Mouse (Mus musculus) lung, postnatal 0 days (tissue): ENCODE measurements around the gene Gm20388. TPM values are rescaled to one million over a fixed set of nuclear protein-coding genes. Genes with fewer than 3 reads are reported as not detected.
"Not testable (repeated sequence)": the region's sequence is repeated elsewhere in the genome, so short reads cannot be mapped to it uniquely, and the experiment has no call there.

Experiments
- ATAC-seq: fragments of 200-750 bp; cut with Nextera tagmentation; 2 replicates; pipeline ENCODE4 v1.8.0; 2017; ENCODE audit warnings: moderate library complexity
- DNase-seq: peaks from one replicate; pipeline ENCODE4 v3.0.0-alpha.2; 2016; ENCODE audit warnings: low spot score
- H3K27ac ChIP-seq: fragments of 300-500 bp; sonication (generic); 2 replicates; pipeline ENCODE4 v1.5.1; 2014; ENCODE audit warnings: antibody characterized with exemption, mild to moderate bottlenecking, low read length, mixed read lengths
- H3K27me3 ChIP-seq: fragments of 300-500 bp; sonication (generic); replicated peaks from 2 replicates; pipeline ENCODE4 v1.6.1; 2014; ENCODE audit warnings: low read length, mixed read lengths; ENCODE audit not compliant: insufficient read depth
- H3K36me3 ChIP-seq: fragments of 300-500 bp; sonication (generic); 2 replicates; pipeline ENCODE4 v1.6.1; 2014; ENCODE audit warnings: low read length, mixed read lengths; ENCODE audit not compliant: insufficient read depth
- H3K4me1 ChIP-seq: fragments of 300-500 bp; sonication (generic); 2 replicates; pipeline ENCODE4 v1.6.1; 2014; ENCODE audit warnings: antibody characterized with exemption, low read depth, low read length, mixed read lengths; ENCODE audit not compliant: insufficient read depth
- H3K4me2 ChIP-seq: fragments of 300-500 bp; sonication (generic); replicated peaks from 2 replicates; pipeline ENCODE4 v1.6.1; 2014; ENCODE audit warnings: low read depth, mild to moderate bottlenecking, low read length, moderate library complexity, mixed read lengths
- H3K4me3 ChIP-seq: fragments of 300-500 bp; sonication (generic); 2 replicates; pipeline ENCODE4 v1.5.1; 2014; ENCODE audit warnings: low read depth, low read length
- H3K9ac ChIP-seq: fragments of 300-500 bp; sonication (generic); replicated peaks from 2 replicates; pipeline ENCODE4 v1.6.1; 2014; ENCODE audit warnings: low read depth, mild to moderate bottlenecking
- H3K9me3 ChIP-seq: fragments of 300-500 bp; sonication (generic); 2 replicates; pipeline ENCODE4 v1.6.1; 2016; ENCODE audit warnings: low read length, mixed read lengths
- CTCF ChIP-seq: IDR thresholded peaks from 2 replicates; pipeline ENCODE4 v1.5.1; 2016; ENCODE audit warnings: antibody characterized with exemption, mild to moderate bottlenecking
- EP300 ChIP-seq: IDR thresholded peaks from 2 replicates; pipeline ENCODE4 v1.6.1; 2016; ENCODE audit warnings: antibody characterized with exemption, mild to moderate bottlenecking, control low read depth
- WGBS: fragments of 180-500 bp; shearing (Covaris S2); extraction: QIAGEN DNeasy Blood & Tissue Kit; methylation state at CpG from one replicate; pipeline ENCODE4 v1.1.7; 2014; 5-methylcytosine and 5-hydroxymethylcytosine counted together
- polyA plus RNA-seq: library from polyadenylated mRNA; unstranded; fragments of >200 nt; fragmentation: Nextera tagmentation; extraction: Ambion mirVana; gene quantifications from 2 replicates; pipeline ENCODE4 v1.2.1, GENCODE M21; 2015

Gene Gm20388
- polyA plus RNA-seq, 1 experiment from 2014 or later, result not detected

DNA sequence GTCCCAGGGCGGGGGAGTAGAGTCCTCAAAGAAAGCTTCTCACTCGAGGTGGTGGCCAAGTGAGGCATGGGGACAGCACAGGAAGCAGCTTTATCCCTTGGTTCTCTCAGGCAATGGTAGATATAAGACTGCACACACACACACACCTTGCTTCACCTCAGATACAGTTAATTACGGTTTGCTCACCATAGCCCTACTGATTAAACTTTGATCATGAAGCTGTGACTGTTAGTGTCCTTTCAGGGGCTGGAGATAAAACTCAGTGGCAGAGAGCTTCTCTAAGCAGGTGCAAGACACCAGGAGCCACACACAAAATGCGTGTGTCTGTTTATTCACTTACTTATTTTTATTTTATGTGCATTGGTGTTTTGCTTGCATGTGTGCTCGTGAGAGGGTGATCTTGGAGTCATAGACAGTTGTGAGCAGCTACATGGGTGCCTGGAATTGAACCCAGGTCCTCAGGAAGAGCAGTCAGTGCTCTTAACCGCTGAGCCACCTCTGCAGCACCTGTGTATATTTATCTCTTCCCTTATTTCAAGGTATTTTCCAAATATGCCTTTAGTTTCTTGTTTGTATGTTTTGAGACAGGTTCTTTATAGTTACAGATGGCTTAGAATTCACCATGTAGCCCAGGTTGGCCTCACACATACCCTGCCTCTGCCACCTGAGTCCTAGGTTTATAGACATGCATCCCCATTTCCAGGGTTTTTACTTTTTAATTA lies 3897.4 kb downstream of the Gm20388 start:
- H3K27me3 ChIP-seq, result no peaks in the 10 kb centered on the region
- H3K4me1 ChIP-seq, result peaks cover 5% of the 10 kb centered on the region; the same call in 1 of the 2 replicates
- no peak overlapping the region for H3K27ac ChIP-seq
- no peak overlapping the region for H3K4me3 ChIP-seq
- 73% methylated on average over 6 of the region's 6 CpGs for WGBS
- no peak for DNase-seq
- H3K9ac ChIP-seq, result no peak overlapping the region
- no peaks in the 10 kb centered on the region for H3K9me3 ChIP-seq
- ATAC-seq, result no peak
- TF ChIP-seq EP300, result no peak
- TF ChIP-seq CTCF, result no peak
- no peak overlapping the region for H3K4me2 ChIP-seq
- H3K36me3 ChIP-seq, result no peaks in the 10 kb centered on the region

DNA sequence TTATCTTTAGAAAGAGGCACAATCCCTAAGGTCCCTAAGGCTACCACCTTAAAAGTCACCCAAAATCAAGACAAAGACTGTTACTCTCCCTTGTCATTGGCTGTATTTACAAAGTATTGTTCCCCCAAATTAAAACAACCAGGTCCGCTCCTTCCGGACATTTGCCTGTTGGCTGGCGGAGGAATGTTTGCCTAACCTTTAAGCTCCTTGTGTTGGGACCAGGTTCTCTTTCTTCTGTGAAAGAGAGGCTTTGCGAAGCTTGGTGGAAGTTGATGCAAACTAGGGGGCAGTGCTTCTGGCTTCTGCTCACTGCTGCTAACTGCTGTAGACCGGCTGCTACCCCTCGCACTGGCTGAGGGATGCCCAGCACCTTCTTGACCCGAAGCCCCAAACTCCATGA lies 3898.0 kb downstream of the Gm20388 start:
- DNase-seq, result no peak
- 64% methylated on average over 7 of the region's 7 CpGs for WGBS
- Histone ChIP-seq H3K27me3 (no peaks in the 10 kb centered on the region), H3K4me2 (no peak overlapping the region), H3K27ac (no peak overlapping the region), H3K4me1 (peaks cover 5% of the 10 kb centered on the region; the same call in 1 of the 2 replicates), H3K4me3 (no peak overlapping the region), H3K9me3 (no peaks in the 10 kb centered on the region), H3K9ac (no peak overlapping the region), H3K36me3 (no peaks in the 10 kb centered on the region)
- TF ChIP-seq CTCF (no peak), EP300 (no peak)
- no peak for ATAC-seq

DNA sequence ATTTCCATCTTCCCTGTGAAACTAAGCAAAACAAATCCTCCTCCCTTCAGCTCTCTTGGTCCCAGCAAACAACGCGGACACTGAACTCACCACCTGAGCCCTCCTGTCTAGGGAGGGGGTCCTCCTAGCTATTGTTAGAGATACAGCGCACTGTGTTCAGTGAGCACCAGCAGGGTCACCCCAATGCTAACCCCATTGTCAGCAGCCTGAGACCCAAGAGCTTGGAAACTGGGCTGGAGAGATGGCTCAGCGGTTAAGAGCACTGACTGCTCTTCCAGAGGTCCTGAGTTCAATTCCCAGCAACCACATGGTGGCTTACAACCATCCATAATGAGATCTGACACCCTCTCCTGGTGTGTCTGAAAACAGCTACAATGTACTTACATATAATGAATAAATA lies 3898.7 kb downstream of the Gm20388 start:
- not testable (repeated sequence) for H3K4me3 ChIP-seq, ATAC-seq, H3K27me3 ChIP-seq, H3K9me3 ChIP-seq, H3K36me3 ChIP-seq, H3K4me2 ChIP-seq, DNase-seq, H3K4me1 ChIP-seq, H3K9ac ChIP-seq, H3K27ac ChIP-seq
- WGBS, result 86% methylated on average over 4 of the region's 4 CpGs

DNA sequence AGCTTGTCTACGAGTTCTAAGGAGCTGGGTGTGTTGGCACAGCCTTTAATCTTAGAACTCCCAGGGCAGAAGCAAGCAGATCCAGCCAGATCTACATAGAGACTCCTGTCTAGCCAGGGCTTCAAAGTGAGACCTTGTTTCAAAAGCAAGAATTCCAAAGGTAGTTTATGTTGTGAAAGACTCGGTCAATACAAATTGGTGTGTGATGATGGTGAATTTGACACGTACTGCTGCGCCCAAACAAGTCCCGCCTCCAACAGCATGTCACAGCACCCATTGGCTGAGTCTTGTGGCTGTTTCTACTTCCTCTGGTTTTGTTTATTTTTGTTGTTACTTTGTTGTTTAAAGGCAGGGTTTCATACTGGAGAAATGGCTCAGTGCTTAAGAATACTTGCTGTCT lies 3901.6 kb downstream of the Gm20388 start:
- Histone ChIP-seq H3K9me3 (no peaks in the 10 kb centered on the region), H3K9ac (no peak overlapping the region), H3K27me3 (no peaks in the 10 kb centered on the region), H3K36me3 (no peaks in the 10 kb centered on the region), H3K27ac (no peak overlapping the region), H3K4me3 (no peak overlapping the region), H3K4me1 (peaks cover under 1% of the 10 kb centered on the region; the same call in 1 of the 2 replicates), H3K4me2 (no peak overlapping the region)
- 80% methylated on average over 5 of the region's 5 CpGs for WGBS
- no peak for TF ChIP-seq EP300
- no peak for TF ChIP-seq CTCF
- DNase-seq, result no peak
- ATAC-seq, result no peak

DNA sequence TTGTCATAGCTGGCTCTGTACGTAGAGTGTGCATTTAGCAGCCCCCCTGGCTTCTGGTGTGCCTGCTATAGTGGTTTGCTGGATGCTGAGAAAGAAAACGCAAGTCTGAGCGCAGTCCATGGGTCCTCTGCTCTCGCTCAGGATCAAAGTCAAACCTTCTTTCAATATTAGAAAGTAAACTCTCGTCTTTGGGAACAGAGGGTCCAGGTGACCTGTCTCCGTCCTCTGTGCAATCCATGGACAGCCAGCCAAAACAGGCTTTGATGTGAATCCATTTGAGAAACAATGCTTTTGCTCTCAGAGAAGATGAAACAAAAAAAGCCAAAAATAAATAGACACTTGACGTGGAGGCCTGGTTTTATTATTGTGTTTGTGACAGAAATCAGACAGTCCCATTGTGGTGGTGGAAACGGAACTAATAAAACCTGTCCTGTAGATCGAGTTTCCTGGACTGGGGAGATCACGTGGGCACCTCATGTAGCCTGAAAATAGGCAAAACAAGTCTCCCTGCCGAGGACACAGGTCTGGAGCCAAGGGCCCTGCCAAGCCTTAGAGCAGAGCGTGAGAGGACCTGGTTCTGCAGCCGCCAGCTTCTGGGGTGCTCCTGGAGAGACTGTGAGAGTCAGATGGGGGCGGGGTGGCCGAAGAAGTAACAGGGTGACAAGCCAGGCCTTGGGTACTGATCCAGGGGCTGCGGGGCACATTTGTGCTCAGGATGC lies 3902.7 kb downstream of the Gm20388 start:
- H3K36me3 ChIP-seq, result no peaks in the 10 kb centered on the region
- no peak for DNase-seq
- no peak overlapping the region for H3K9ac ChIP-seq
- H3K4me1 ChIP-seq, result no peaks in the 10 kb centered on the region
- 63% methylated on average over 16 of the region's 16 CpGs for WGBS
- H3K27me3 ChIP-seq, result no peaks in the 10 kb centered on the region
- H3K4me2 ChIP-seq, result no peak overlapping the region
- no peak overlapping the region for H3K4me3 ChIP-seq
- H3K9me3 ChIP-seq, result no peaks in the 10 kb centered on the region
- no peak overlapping the region for H3K27ac ChIP-seq
- TF ChIP-seq CTCF (no peak), EP300 (no peak)
- ATAC-seq, result no peak

DNA sequence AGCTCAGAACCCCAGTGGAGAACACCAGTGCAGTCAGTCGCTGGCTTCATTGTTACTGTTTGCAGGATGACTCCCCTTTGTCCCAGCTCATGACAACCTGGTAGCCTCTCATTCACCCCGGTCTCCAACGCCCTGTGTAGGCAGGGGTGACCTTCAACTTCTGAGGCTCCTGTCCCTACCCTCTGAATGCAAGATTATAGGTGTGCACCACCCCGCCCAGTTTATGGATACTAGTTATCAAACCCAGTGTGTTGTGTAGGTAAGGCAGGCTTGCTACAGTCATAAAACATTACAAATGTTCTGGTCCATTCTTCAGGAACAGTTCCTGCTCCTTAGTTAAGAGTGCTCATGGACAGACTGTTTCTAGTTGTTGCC lies 3903.2 kb downstream of the Gm20388 start:
- Histone ChIP-seq H3K27me3 (no peaks in the 10 kb centered on the region), H3K9me3 (no peaks in the 10 kb centered on the region), H3K4me1 (no peaks in the 10 kb centered on the region), H3K4me3 (no peak overlapping the region), H3K36me3 (no peaks in the 10 kb centered on the region), H3K9ac (no peak overlapping the region), H3K27ac (no peak overlapping the region), H3K4me2 (no peak overlapping the region)
- ATAC-seq (no peak), DNase-seq (no peak)
- 92% methylated on average over 4 of the region's 4 CpGs for WGBS
- TF ChIP-seq CTCF (no peak), EP300 (no peak)
